Comparison of ENCODE assay signal across 9 mouse cellular contexts in the genomic region with DNA sequence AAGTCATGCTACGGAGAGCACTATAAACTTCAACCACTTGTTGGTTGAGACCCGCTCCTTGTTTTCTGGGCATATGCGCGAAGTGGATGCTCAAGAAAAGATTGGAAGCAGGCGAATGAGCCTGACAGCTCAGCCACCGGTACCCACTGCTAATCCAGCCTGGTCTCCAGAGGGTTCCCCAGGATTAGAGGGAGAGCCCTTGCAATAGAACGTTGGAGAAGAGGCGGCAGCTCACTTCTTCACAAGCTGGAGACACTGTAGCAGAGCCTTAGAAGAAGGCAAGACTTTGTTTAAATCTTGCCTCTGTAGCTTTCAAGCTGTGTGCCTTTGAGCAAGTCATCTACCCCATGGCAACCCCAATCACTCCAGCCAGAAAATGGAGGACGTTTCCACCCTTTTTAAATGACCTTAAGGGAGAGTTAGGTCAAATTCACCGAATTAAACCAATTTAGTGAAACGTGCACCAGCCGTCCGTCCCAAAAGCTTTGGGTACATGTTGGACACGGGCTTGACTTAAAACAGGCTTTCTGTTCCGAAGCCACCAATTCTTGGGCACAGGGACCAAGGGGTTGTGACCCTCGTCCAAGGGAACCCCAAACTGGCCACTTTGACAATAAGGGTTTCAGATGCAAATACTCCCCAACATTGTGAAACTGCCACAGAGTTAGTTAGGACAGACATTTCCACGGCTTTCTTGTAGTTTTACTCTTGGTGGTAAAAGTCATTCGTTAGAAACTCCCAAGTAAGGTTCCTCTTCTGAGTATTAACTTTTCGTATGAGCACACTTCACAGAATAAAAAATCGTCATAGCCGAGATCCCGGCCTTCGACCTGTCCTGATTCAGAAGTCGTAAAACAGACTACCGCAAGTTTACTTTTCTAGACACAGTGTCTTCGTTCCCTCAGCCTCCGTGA. TPM values are rescaled to one million over a fixed set of nuclear protein-coding genes. Genes with fewer than 3 reads are reported as not detected.
DNase-seq lines count a peak whose midpoint lies in the region; ATAC-seq and TF ChIP-seq lines count a peak whose summit lies in the region.
"Had no signal": no experiment of that assay in that cellular context is flagged by ENCODE, and none has a peak within 500 bp of the region (broad histone marks: within the 10 kb centered on the region; RNA-seq: fewer than 3 reads in every experiment).

No protein-coding gene starts in this region.

- 2% methylated on average over 27 of the region's 27 CpGs for WGBS in embryonic facial prominence, embryonic 11.5 days
- WGBS in kidney, postnatal 0 days: 4% methylated on average over 27 of the region's 27 CpGs
- WGBS in neural tube, embryonic 12.5 days: 2% methylated on average over 27 of the region's 27 CpGs

- H3K27ac ChIP-seq in layer of hippocampus, adult 2 months: peak overlapping the region; percentile 95
- H3K27ac ChIP-seq in embryonic facial prominence, embryonic 11.5 days (replicated peaks; ENCODE audit: low read depth, low read length): no peak overlapping the region
- H3K27ac ChIP-seq in kidney, postnatal 0 days: peak overlapping the region; percentile 93
- H3K27ac ChIP-seq in neural tube, embryonic 12.5 days: no peak overlapping the region

- no peak for TF ChIP-seq CTCF in layer of hippocampus, adult 2 months (conservative IDR thresholded peaks at IDR 0.05)
- no peak for TF ChIP-seq CTCF in kidney, postnatal 0 days (IDR thresholded peaks at IDR 0.05; ENCODE audit: low read depth)

- H3K4me1 ChIP-seq in embryonic facial prominence, embryonic 11.5 days (ENCODE audit: control insufficient read depth, insufficient read depth, low read length): peaks cover 11% of the 10 kb centered on the region
- H3K4me1 ChIP-seq in kidney, postnatal 0 days (replicated peaks; ENCODE audit: insufficient read depth, low read length): peaks cover 22% of the 10 kb centered on the region
- H3K4me1 ChIP-seq in neural tube, embryonic 12.5 days: peaks cover 46% of the 10 kb centered on the region

- H3K27me3 ChIP-seq in embryonic facial prominence, embryonic 11.5 days (ENCODE audit: control insufficient read depth, insufficient read depth, low read length): peaks cover 8% of the 10 kb centered on the region
- H3K27me3 ChIP-seq in kidney, postnatal 0 days (ENCODE audit: insufficient read depth, low read length): no peaks in the 10 kb centered on the region
- peaks cover 20% of the 10 kb centered on the region for H3K27me3 ChIP-seq in neural tube, embryonic 12.5 days (replicated peaks)

- no peak overlapping the region; the same call in 1 of the 2 replicates for H3K9ac ChIP-seq in embryonic facial prominence, embryonic 11.5 days (replicated peaks; ENCODE audit: low read length)
- H3K9ac ChIP-seq in kidney, postnatal 0 days (ENCODE audit: low read depth, low read length): peak overlapping the region; percentile 92
- H3K9ac ChIP-seq in neural tube, embryonic 12.5 days: no peak overlapping the region; the same call in 1 of the 2 replicates

- no peaks in the 10 kb centered on the region for H3K9me3 ChIP-seq in embryonic facial prominence, embryonic 11.5 days (replicated peaks; ENCODE audit: control insufficient read depth, low read length)
- no peaks in the 10 kb centered on the region for H3K9me3 ChIP-seq in kidney, postnatal 0 days (replicated peaks; ENCODE audit: low read length)
- no peaks in the 10 kb centered on the region for H3K9me3 ChIP-seq in neural tube, embryonic 12.5 days

- no peak for DNase-seq in layer of hippocampus, adult 2 months (ENCODE audit: low spot score in 2 of 2)
- DNase-seq in layer of hippocampus, postnatal 14 days (ENCODE audit: low spot score in 2 of 2): no peak
- DNase-seq in embryonic facial prominence, embryonic 11.5 days (ENCODE audit: low spot score): no peak
- DNase-seq in kidney, postnatal 0 days (ENCODE audit: low spot score): no peak
- no peak for DNase-seq in ovary, adult 18-20 months (ENCODE audit: low spot score)
- no peak for DNase-seq in T-cell, adult 2 months (ENCODE audit: low spot score)
- no peak for DNase-seq in MN1 (ENCODE audit: low spot score)

- H3K4me3 ChIP-seq in layer of hippocampus, adult 2 months: peak overlapping the region; percentile 73
- peak overlapping the region; percentile 81 for H3K4me3 ChIP-seq in embryonic facial prominence, embryonic 11.5 days (ENCODE audit: low read depth, low read length)
- peak overlapping the region; percentile 94 for H3K4me3 ChIP-seq in kidney, postnatal 0 days (replicated peaks; ENCODE audit: low read depth, low read length)
- H3K4me3 ChIP-seq in neural tube, embryonic 12.5 days: peak overlapping the region; percentile 71

- H3K36me3 ChIP-seq in embryonic facial prominence, embryonic 11.5 days (replicated peaks; ENCODE audit: control insufficient read depth, insufficient read depth, low read depth, low read length): no peaks in the 10 kb centered on the region; the same call in 1 of the 2 replicates
- peaks cover under 1% of the 10 kb centered on the region; the same call in 1 of the 2 replicates for H3K36me3 ChIP-seq in kidney, postnatal 0 days (ENCODE audit: insufficient read depth, low read length)
- peaks cover 7% of the 10 kb centered on the region for H3K36me3 ChIP-seq in neural tube, embryonic 12.5 days

- peak overlapping the region; percentile 84 for H3K4me2 ChIP-seq in embryonic facial prominence, embryonic 11.5 days (ENCODE audit: low read depth, low read length)
- H3K4me2 ChIP-seq in kidney, postnatal 0 days (ENCODE audit: low read length): peak overlapping the region; percentile 88
- H3K4me2 ChIP-seq in neural tube, embryonic 12.5 days (replicated peaks): peak overlapping the region; percentile 85

- ATAC-seq in embryonic facial prominence, embryonic 11.5 days (replicated peaks; ENCODE audit: insufficient number of reproducible peaks, low FRiP score, low TSS enrichment, low read depth): no peak
- no peak for ATAC-seq in kidney, postnatal 0 days (replicated peaks; ENCODE audit: low FRiP score, low read depth)
- ATAC-seq in neural tube, embryonic 12.5 days (ENCODE audit: low FRiP score, low read depth): no peak

RNA-seq across cellular contexts. Expression of gene Mllt6, which starts 2.2 kb away (rescaled TPM):
- total RNA-seq in layer of hippocampus, adult 2 months (2021): 100 to 1,000 TPM; 122 to 124 TPM
- 10 to 100 TPM; 72.8 to 83.8 TPM for total RNA-seq in layer of hippocampus, postnatal 14 days (2021)
- polyA plus RNA-seq in embryonic facial prominence, embryonic 11.5 days (2014; fragmentation: Nextera tagmentation; extraction: Ambion mirVana): 3.7 and 3.9 TPM in 2 replicates
- 2.3 TPM in 2 replicates for polyA plus RNA-seq in kidney, postnatal 0 days (2015; fragmentation: Nextera tagmentation; extraction: Ambion mirVana)
- polyA plus RNA-seq in neural tube, embryonic 12.5 days (2016; fragmentation: Nextera tagmentation; extraction: Ambion mirVana): 3.0 and 4.0 TPM in 2 replicates

RNA-seq across cellular contexts. Expression of gene Cisd3, which starts 24.6 kb away (rescaled TPM):
- 10 to 100 TPM; 45.5 to 49.3 TPM for total RNA-seq in layer of hippocampus, adult 2 months (2021)
- 10 to 100 TPM; 47.1 to 50.2 TPM for total RNA-seq in layer of hippocampus, postnatal 14 days (2021)
- 11.8 TPM in 2 replicates for polyA plus RNA-seq in embryonic facial prominence, embryonic 11.5 days (2014; fragmentation: Nextera tagmentation; extraction: Ambion mirVana)
- polyA plus RNA-seq in kidney, postnatal 0 days (2015; fragmentation: Nextera tagmentation; extraction: Ambion mirVana): 69.2 and 70.9 TPM in 2 replicates
- 17.8 and 25.6 TPM in 2 replicates for polyA plus RNA-seq in neural tube, embryonic 12.5 days (2016; fragmentation: Nextera tagmentation; extraction: Ambion mirVana)

RNA-seq across cellular contexts. Expression of gene Epop, which starts 31.5 kb away (rescaled TPM):
- 10 to 100 TPM; 34.1 to 35.1 TPM for total RNA-seq in layer of hippocampus, adult 2 months (2021)
- total RNA-seq in layer of hippocampus, postnatal 14 days (2021): 10 to 100 TPM; 12.1 to 13.5 TPM
- 9.0 and 9.7 TPM in 2 replicates for polyA plus RNA-seq in embryonic facial prominence, embryonic 11.5 days (2014; fragmentation: Nextera tagmentation; extraction: Ambion mirVana)
- 2.9 and 4.1 TPM in 2 replicates for polyA plus RNA-seq in kidney, postnatal 0 days (2015; fragmentation: Nextera tagmentation; extraction: Ambion mirVana)
- 13.6 and 15.1 TPM in 2 replicates for polyA plus RNA-seq in neural tube, embryonic 12.5 days (2016; fragmentation: Nextera tagmentation; extraction: Ambion mirVana)

RNA-seq across cellular contexts. Expression of gene Pcgf2, which starts 39.3 kb away (rescaled TPM):
- total RNA-seq in layer of hippocampus, adult 2 months (2021): 10 to 100 TPM; 29.1 to 31.1 TPM
- 10 to 100 TPM; 29.9 to 32.7 TPM for total RNA-seq in layer of hippocampus, postnatal 14 days (2021)
- polyA plus RNA-seq in embryonic facial prominence, embryonic 11.5 days (2014; fragmentation: Nextera tagmentation; extraction: Ambion mirVana): 18.0 and 21.8 TPM in 2 replicates
- 10.4 and 11.4 TPM in 2 replicates for polyA plus RNA-seq in kidney, postnatal 0 days (2015; fragmentation: Nextera tagmentation; extraction: Ambion mirVana)
- 19.9 and 21.1 TPM in 2 replicates for polyA plus RNA-seq in neural tube, embryonic 12.5 days (2016; fragmentation: Nextera tagmentation; extraction: Ambion mirVana)
- total RNA-seq: neutrophil, adult 5-6 weeks had no signal

RNA-seq across cellular contexts. Expression of gene Psmb3, which starts 42.2 kb away (rescaled TPM):
- 100 to 1,000 TPM; 128 to 133 TPM for total RNA-seq in layer of hippocampus, adult 2 months (2021)
- 100 to 1,000 TPM; 140 to 149 TPM for total RNA-seq in layer of hippocampus, postnatal 14 days (2021)
- 476 and 532 TPM in 2 replicates for polyA plus RNA-seq in embryonic facial prominence, embryonic 11.5 days (2014; fragmentation: Nextera tagmentation; extraction: Ambion mirVana)
- 504 and 541 TPM in 2 replicates for polyA plus RNA-seq in kidney, postnatal 0 days (2015; fragmentation: Nextera tagmentation; extraction: Ambion mirVana)
- 453 and 497 TPM in 2 replicates for polyA plus RNA-seq in neural tube, embryonic 12.5 days (2016; fragmentation: Nextera tagmentation; extraction: Ambion mirVana)

Comparison
In these comparisons a context has a peak if more than half of its experiments do, and no peak if none do; other contexts are left out.
1. H3K27ac ChIP-seq: peak in layer of hippocampus, adult 2 months (single experiment) and kidney, postnatal 0 days (single experiment); none in embryonic facial prominence, embryonic 11.5 days (single experiment) and neural tube, embryonic 12.5 days (single experiment).
2. Peak in every context shown above with its lines, with median percentiles within 50 percentile points of each other: H3K4me3 ChIP-seq and H3K4me2 ChIP-seq.